Mouse (Mus musculus): ENCODE results near the gene Htr5b.

The Htr5b gene

GRCm38 (mm10) chr1:121528399-121528720 is at the start of gene Htr5b:
Gene Htr5b, minus strand, starts transcription at chr1:121528465.
- peak in 1 of 2 experiments; percentile 14 for DNase-seq (ENCODE audit: low spot score in 2 of 2)

- DNase-seq (ENCODE audit: low spot score in 2 of 2) = no peak
Measured at GRCm38 (mm10) chr1:121577491-121577890, 49.2 kb upstream of the Htr5b start.

- DNase-seq (ENCODE audit: low spot score in 2 of 2) = peak in 1 of 2 experiments; percentile 44
Measured at GRCm38 (mm10) chr1:121570522-121570921, 42.3 kb upstream of the Htr5b start.

GRCm38 (mm10) chr1:121567521-121568489 is 39.5 kb upstream of the Htr5b start, which contains the start of gene Ddx18:
Gene Ddx18, minus strand, starts transcription at chr1:121567989.
- DNase-seq (ENCODE audit: low spot score in 2 of 2) = peak; percentile 71 to 95

- no peak for DNase-seq (ENCODE audit: low spot score in 2 of 2)
Measured at GRCm38 (mm10) chr1:121557861-121558260, 29.6 kb upstream of the Htr5b start.

- DNase-seq (ENCODE audit: low spot score in 2 of 2) = peak in 1 of 2 experiments; percentile 54
Measured at GRCm38 (mm10) chr1:121551457-121551835, 23.2 kb upstream of the Htr5b start.

- DNase-seq (ENCODE audit: low spot score in 2 of 2) = peak in 1 of 2 experiments; percentile 12
Measured at GRCm38 (mm10) chr1:121550801-121551456, 22.7 kb upstream of the Htr5b start.

- no peak for DNase-seq (ENCODE audit: low spot score in 2 of 2)
Measured at GRCm38 (mm10) chr1:121549456-121549855, 21.2 kb upstream of the Htr5b start.

- DNase-seq (ENCODE audit: low spot score in 2 of 2) = no peak
Measured at GRCm38 (mm10) chr1:121548667-121549066, 20.4 kb upstream of the Htr5b start.

GRCm38 (mm10) chr1:121546844-121547243 is 18.6 kb upstream of the Htr5b start:
- DNase-seq (ENCODE audit: low spot score in 2 of 2) = peak in 1 of 2 experiments; percentile 21

- DNase-seq (ENCODE audit: low spot score in 2 of 2) = peak in 1 of 2 experiments; percentile 25
Measured at GRCm38 (mm10) chr1:121540361-121540760, 12.1 kb upstream of the Htr5b start.

- DNase-seq (ENCODE audit: low spot score in 2 of 2) = no peak
Measured at GRCm38 (mm10) chr1:121531439-121531838, 3.2 kb upstream of the Htr5b start.

GRCm38 (mm10) chr1:121529286-121529685 is 1.0 kb upstream of the Htr5b start:
- DNase-seq (ENCODE audit: low spot score in 2 of 2) = no peak

- DNase-seq (ENCODE audit: low spot score in 2 of 2) = peak in 1 of 2 experiments; percentile 10
Measured at GRCm38 (mm10) chr1:121527600-121528398, 466 bp downstream of the Htr5b start.

GRCm38 (mm10) chr1:121527061-121527460 is 1.2 kb downstream of the Htr5b start:
- peak in 1 of 2 experiments; percentile 65 for DNase-seq (ENCODE audit: low spot score in 2 of 2)

- DNase-seq (ENCODE audit: low spot score in 2 of 2) = no peak
Measured at GRCm38 (mm10) chr1:121518609-121519008, 9.7 kb downstream of the Htr5b start.

- no peak for DNase-seq (ENCODE audit: low spot score in 2 of 2)
Measured at GRCm38 (mm10) chr1:121511966-121512365, 16.3 kb downstream of the Htr5b start.

GRCm38 (mm10) chr1:121511186-121511585 is 17.1 kb downstream of the Htr5b start:
- no peak for DNase-seq (ENCODE audit: low spot score in 2 of 2)

- DNase-seq (ENCODE audit: low spot score in 2 of 2) = no peak
Measured at GRCm38 (mm10) chr1:121510420-121511140, 17.7 kb downstream of the Htr5b start.

- no peak for DNase-seq (ENCODE audit: low spot score in 2 of 2)
Measured at GRCm38 (mm10) chr1:121508729-121509128, 19.5 kb downstream of the Htr5b start.

- no peak for DNase-seq (ENCODE audit: low spot score in 2 of 2)
Measured at GRCm38 (mm10) chr1:121497093-121497492, 31.2 kb downstream of the Htr5b start.

Measured in left cerebral cortex, adult 9 months (tissue).